Mouse (Mus musculus) C2C12 (cell line): ENCODE data around the gene Gnai1.

Experiments
- CEBPB ChIP-seq: IDR thresholded peaks from one replicate; pipeline ENCODE4 v1.6.1; 2011; ENCODE audit warnings: low read depth, mild to moderate bottlenecking, control low read depth, moderate library complexity
- CTCF ChIP-seq: IDR thresholded peaks from one replicate; pipeline ENCODE4 v1.5.1; 2011; ENCODE audit not compliant: control insufficient read depth, insufficient read depth, insufficient read length
- MAX ChIP-seq: IDR thresholded peaks from one replicate; pipeline ENCODE4 v1.6.1; 2011; ENCODE audit warnings: mild to moderate bottlenecking, control low read depth
- MYOG ChIP-seq: IDR thresholded peaks from one replicate; pipeline ENCODE4 v1.6.1; 2011; ENCODE audit not compliant: control insufficient read depth, insufficient read length; ENCODE audit errors: extremely low read depth
- USF1 ChIP-seq: IDR thresholded peaks from one replicate; pipeline ENCODE4 v1.6.1; 2011; ENCODE audit warnings: low read depth, mild to moderate bottlenecking, control low read depth, moderate library complexity

GRCm38 (mm10) chr5:18360956-18361355 is 801 bp upstream of the Gnai1 start:
- no peak for TF ChIP-seq CTCF
- no peak for TF ChIP-seq CEBPB
- TF ChIP-seq MYOG: no peak
- no peak for TF ChIP-seq MAX
- TF ChIP-seq USF1: no peak
